Mouse (Mus musculus): ENCODE results near the gene Stxbp5. TPM values are rescaled to one million over a fixed set of nuclear protein-coding genes. Genes with fewer than 3 reads are reported as not detected.

Stxbp5 gene
- total RNA-seq, 2 experiments from 2014 or later, result 110 to 120 TPM

DNA sequence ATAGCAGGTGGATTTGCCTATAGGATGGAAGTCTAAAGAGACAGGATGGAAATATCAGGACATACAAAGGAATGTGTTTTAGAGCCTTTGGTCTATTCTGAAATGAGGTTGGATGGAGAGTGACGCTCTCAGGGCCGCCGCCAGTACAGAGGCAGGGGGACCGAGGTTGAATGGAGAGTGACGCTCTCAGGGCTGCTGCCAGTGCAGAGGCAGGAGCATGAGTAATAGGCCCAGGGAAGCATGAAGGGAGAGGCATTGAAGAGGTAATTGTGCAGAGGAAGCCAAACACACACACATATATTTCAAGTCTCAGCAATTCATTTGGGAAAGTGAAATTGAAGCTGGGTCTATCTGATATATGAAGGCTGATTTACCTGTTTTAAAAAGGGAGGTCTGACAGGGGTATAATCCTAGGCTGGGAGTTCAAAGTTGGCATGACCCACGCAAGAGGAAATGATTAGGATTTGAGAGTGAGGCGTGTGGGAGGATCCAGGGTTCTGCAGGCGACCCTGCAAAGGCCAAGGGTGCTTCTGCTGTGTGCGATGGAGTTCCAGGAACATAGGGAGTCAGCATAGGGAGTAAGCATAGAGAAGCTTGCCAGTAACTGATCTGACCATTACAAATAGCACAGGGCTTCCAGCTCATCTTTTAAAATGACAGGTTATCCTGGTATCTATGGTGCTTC is 168.7 kb downstream of the Stxbp5 start:
- TF ChIP-seq CTCF (IDR thresholded peaks at IDR 0.05), result no peak
- Histone ChIP-seq H3K4me3 (no peak overlapping the region), H3K27ac (no peak overlapping the region)
- DNase-seq (ENCODE audit: extremely low spot score in 1 of 2, low spot score in 2 of 2), result no peak
- intact Hi-C loops (cut with DNase I), result no loop called here

GRCm38 (mm10) chr10:9722519-9723303 is 178.2 kb downstream of the Stxbp5 start:
- Histone ChIP-seq H3K4me3 (no peak overlapping the region), H3K27ac (no peak overlapping the region)
- no peak for DNase-seq (ENCODE audit: extremely low spot score in 1 of 2, low spot score in 2 of 2)
- intact Hi-C loops (cut with DNase I), result no loop called here
- no peak for TF ChIP-seq CTCF (IDR thresholded peaks at IDR 0.05)

DNA sequence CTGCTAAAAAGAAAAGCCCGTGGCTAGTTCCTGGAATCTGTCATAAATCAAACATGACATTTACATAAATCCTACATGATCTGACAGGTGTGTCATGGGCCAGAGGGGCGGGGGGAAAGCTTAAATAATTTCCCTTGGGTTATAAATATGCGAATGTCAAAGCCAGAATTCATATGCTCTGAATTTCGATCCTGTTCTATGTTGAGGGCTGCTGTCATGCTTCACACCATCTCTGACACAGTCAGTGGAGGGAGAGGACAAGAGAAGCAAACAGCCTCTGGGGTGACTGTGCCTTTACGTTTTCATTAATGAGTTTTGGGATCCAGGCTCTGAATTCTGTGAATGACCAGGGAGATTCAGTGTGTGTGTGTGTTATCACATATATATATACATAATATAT is 180.9 kb downstream of the Stxbp5 start:
- no peak for TF ChIP-seq CTCF (IDR thresholded peaks at IDR 0.05)
- DNase-seq (ENCODE audit: extremely low spot score in 1 of 2, low spot score in 2 of 2), result no peak
- intact Hi-C loops (cut with DNase I), result no loop called here
- Histone ChIP-seq H3K4me3 (no peak overlapping the region), H3K27ac (no peak overlapping the region)

DNA sequence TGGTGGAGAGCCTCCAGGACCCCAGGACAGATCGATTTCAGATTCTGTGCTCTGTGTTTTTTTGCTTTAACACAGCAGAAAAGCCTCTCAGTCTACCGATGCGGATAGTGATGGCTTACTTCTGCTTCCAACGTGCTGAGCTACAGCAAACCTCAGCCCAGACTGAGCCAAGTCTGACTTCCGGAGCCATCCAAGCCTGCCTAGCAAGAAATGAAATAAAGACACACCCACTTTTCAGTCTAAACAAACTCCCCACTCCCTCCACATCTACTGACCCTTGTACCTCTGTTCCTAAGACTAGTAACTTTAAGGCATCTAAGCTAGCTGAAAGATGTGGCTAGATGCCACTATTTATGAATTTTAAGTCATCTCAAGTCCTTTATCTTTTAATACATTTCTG is 182.8 kb downstream of the Stxbp5 start:
- TF ChIP-seq CTCF (IDR thresholded peaks at IDR 0.05), result no peak
- Histone ChIP-seq H3K27ac (no peak overlapping the region), H3K4me3 (no peak overlapping the region)
- no peak for DNase-seq (ENCODE audit: extremely low spot score in 1 of 2, low spot score in 2 of 2)
- intact Hi-C loops (cut with DNase I), result no loop called here

Other genes with a start within 250 kb of the Stxbp5 start
- gene Samd5, start 225.9 kb downstream of the Stxbp5 start, total RNA-seq (2021), result 10 to 100 TPM in 1 of 2 experiments, 1 to 10 TPM in 1; 9.2 to 11.0 TPM

Data from left cerebral cortex, adult 2 months (tissue).